Mouse (Mus musculus) gastrocnemius, postnatal 14 days (tissue): ENCODE measurements around the gene Cyp2d22. TPM values are rescaled to one million over a fixed set of nuclear protein-coding genes. Genes with fewer than 3 reads are reported as not detected.

Experiments used
- DNase-seq: peaks from one replicate; pipeline ENCODE4 v3.0.0; 2021; ENCODE audit warnings: mixed read lengths
- intact Hi-C: fragments of 180-260 bp; cut with DNase I; formaldehyde crosslinking; loops from one replicate; pipeline ENCODE4 v1.15.1; 2025; ENCODE audit warnings: low total_unique reads
- microRNA-seq, 2 experiments: library from miRNA; unstranded; fragments of <30 nt; microRNA quantifications; one replicate each; pipeline ENCODE4 v1.2.0; 2021
- total RNA-seq, 2 experiments: library from RNA; stranded (reverse); gene quantifications; 2 replicates each; pipeline ENCODE4 v1.2.3; 2021

The Cyp2d22 gene
- total RNA-seq, 2 experiments from 2014 or later: 11.4 to 12.9 TPM

DNA sequence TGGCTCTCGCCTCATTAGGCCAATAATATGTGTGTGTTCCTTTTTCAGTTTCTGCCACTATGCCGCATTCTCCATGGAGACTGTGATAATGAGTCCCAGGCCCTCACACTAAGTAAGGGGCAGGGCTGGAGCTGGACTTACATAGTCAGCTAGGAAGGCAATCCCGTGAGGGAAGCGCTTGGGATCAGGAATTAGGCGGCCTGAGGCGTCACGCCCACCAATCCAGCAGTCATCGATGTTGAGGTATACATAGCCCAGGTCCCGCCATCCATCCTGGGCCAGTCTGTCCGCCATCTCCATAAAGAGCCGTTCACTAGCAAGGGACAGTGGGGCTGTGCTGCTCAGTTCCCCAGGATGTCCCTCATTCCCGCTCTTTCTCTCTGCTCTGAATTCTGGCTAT is 43.4 kb downstream of the Cyp2d22 start:
- no peak for DNase-seq
- intact Hi-C loops: no loop called here

DNA sequence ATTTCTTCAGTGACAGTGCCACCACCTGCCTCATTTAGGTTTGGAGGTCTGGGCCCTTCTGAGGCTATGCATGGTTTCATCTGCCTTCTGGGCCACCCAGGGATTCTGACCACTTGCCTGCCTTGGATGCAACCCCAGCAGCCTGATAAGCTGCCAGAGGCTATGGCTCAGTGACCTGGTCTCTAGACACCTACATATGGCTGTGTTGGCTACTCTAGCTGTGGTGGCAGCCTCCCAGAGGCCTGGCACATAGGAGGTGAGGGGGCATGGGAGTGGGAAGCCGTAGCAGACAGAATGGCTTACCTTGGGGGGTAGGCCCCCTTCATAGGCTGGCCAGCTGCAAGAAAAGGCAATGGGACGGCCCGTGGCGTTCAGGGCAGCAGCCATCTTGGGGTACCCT is 44.9 kb downstream of the Cyp2d22 start:
- intact Hi-C loops: no loop called here
- DNase-seq: no peak

DNA sequence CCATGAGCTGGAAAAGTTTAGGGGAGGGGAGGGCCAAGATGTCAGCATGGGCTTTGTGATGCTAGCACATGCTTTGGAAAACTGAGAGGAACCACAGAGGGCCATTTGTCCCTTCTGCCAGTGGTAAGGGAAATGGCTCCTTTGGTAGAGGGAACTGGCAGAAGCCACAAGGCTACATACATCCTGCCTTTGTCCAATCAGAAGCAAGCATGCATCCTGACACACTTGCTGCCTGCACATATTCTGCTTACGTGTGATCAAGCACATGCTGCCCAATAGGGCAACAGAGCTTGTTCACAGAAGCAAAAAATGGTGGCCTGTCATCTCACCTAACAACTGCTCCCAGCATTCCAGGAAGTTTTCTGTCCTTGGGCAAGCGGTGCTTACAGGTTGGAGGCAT is 54.7 kb downstream of the Cyp2d22 start:
- intact Hi-C loops: no loop called here
- no peak for DNase-seq

DNA sequence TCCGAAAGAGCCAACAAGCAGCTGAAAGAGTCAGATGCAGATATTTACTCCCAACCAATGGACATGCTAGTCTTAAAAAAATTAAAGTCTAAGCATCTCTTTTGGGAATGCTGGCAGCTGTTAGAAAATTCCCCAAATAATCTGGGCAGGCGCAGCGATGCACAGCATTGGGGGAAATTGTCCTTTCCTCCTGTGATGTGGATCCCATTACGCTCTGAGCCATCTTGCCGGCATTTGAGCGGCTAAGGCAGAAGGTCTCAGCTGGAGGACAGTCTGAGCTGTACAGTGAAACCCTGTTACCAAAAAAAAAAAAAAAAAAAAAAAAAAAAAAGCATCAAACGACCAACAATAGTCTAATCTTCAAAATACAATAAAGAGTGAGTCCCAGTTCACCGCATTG is 57.9 kb downstream of the Cyp2d22 start:
- DNase-seq: no peak
- intact Hi-C loops: no loop called here

Small RNA genes lying within 50 kb of the gene (microRNA-seq; reads per million reads assigned to microRNA genes)
- gene Gm25990 (0 reads per million in 2 experiments), gene Gm27331 (0 reads per million in 2 experiments), gene Mir7684 (0 reads per million in 2 experiments)

Other genes with a start within 250 kb of the Cyp2d22 start
- 10 to 100 TPM; 13.7 to 22.9 TPM for gene Srebf2, start 233.1 kb downstream of the Cyp2d22 start, total RNA-seq
- gene Shisa8, start 167.4 kb downstream of the Cyp2d22 start, total RNA-seq: under 1 TPM in 1 of 2 experiments, not detected in 1; 0.08 TPM
- gene Tnfrsf13c, start 155.9 kb downstream of the Cyp2d22 start, total RNA-seq: not detected
- 1 to 10 TPM; 1.8 to 2.6 TPM for gene Cenpm, start 135.5 kb downstream of the Cyp2d22 start, total RNA-seq
- gene 1500009C09Rik, start 127.9 kb downstream of the Cyp2d22 start, total RNA-seq: not detected
- gene Sept3, start 105.4 kb downstream of the Cyp2d22 start, total RNA-seq: 1 to 10 TPM in 1 of 2 experiments, under 1 TPM in 1; 0.71 to 1.4 TPM
- gene Wbp2nl, start 81.3 kb downstream of the Cyp2d22 start, total RNA-seq: not detected
- 10 to 100 TPM; 19.3 to 20.4 TPM for gene Naga, start 41.3 kb downstream of the Cyp2d22 start, total RNA-seq
- 1 to 10 TPM; 2.0 to 2.8 TPM for gene Pheta2, start 41.3 kb downstream of the Cyp2d22 start, total RNA-seq
- 100 to 1,000 TPM; 141 to 147 TPM for gene Smdt1, start 41.3 kb downstream of the Cyp2d22 start, total RNA-seq
- gene Ndufa6, start 25.9 kb downstream of the Cyp2d22 start, total RNA-seq: 100 to 1,000 TPM; 417 to 454 TPM
- gene Cyp2d11, start 13.8 kb upstream of the Cyp2d22 start, total RNA-seq: under 1 TPM; 0.12 to 0.13 TPM
- not detected for gene Cyp2d10, start 26.9 kb upstream of the Cyp2d22 start, total RNA-seq
- not detected for gene Cyp2d9, start 53.2 kb upstream of the Cyp2d22 start, total RNA-seq
- not detected for gene Cyp2d12, start 174.8 kb upstream of the Cyp2d22 start, total RNA-seq
- not detected for gene Cyp2d34, start 240.7 kb upstream of the Cyp2d22 start, total RNA-seq